Mouse (Mus musculus) myocyte (in vitro differentiated cells): ENCODE measurements at regions not wholly inside any gene's neighbourhood (a gene's known extent, or its start where the extent isn't known, plus 50 kb on each side); places are given as distances from the start of the nearest gene placed in this dataset.

ENCODE experiments used
- E2F4 ChIP-seq: IDR thresholded peaks from one replicate; pipeline ENCODE4 v1.6.1; 2011; ENCODE audit warnings: mild to moderate bottlenecking, control low read depth, moderate library complexity; ENCODE audit not compliant: insufficient read depth
- MAX ChIP-seq: IDR thresholded peaks from one replicate; pipeline ENCODE4 v1.6.1; 2011; ENCODE audit warnings: low read depth, mild to moderate bottlenecking, control low read depth
- MYOG ChIP-seq, 3 experiments: IDR thresholded peaks; one replicate each; pipeline ENCODE4 v1.6.1; 2011; ENCODE audit warnings: control low read depth in 2 of 3, low read depth in 2 of 3, mild to moderate bottlenecking in 2 of 3; ENCODE audit not compliant: insufficient read length in 2 of 3, control insufficient read depth in 1 of 3, insufficient read depth in 1 of 3
- POLR2A ChIP-seq: IDR thresholded peaks from one replicate; pipeline ENCODE4 v1.6.1; 2011; ENCODE audit warnings: low read depth, mild to moderate bottlenecking, control low read depth, moderate library complexity; ENCODE audit not compliant: insufficient read length
- POLR2AphosphoS2 ChIP-seq: IDR thresholded peaks from one replicate; pipeline ENCODE4 v1.6.1; 2011; ENCODE audit warnings: low read depth, control low read depth; ENCODE audit not compliant: insufficient read length
- TCF12 ChIP-seq: IDR thresholded peaks from one replicate; pipeline ENCODE4 v1.6.1; 2011; ENCODE audit warnings: mild to moderate bottlenecking, control low read depth; ENCODE audit not compliant: poor library complexity, insufficient read depth, severe bottlenecking
- USF1 ChIP-seq: IDR thresholded peaks from one replicate; pipeline ENCODE4 v1.6.1; 2011; ENCODE audit warnings: low read depth, mild to moderate bottlenecking, control low read depth, moderate library complexity

GRCm38 (mm10) chr13:52125037-52125436, 278.6 kb downstream of the Gadd45g start:
- TF ChIP-seq POLR2A (no peak), E2F4 (no peak), TCF12 (no peak), MAX (no peak), USF1 (no peak), POLR2AphosphoS2 (no peak), MYOG (IDR thresholded peaks at IDR 0.05; ENCODE audit: control insufficient read depth in 1 of 3, insufficient read depth in 1 of 3, insufficient read length in 2 of 3, low read depth in 2 of 3) (no peak)
